Mouse (Mus musculus) forebrain, embryonic 10.5 days (tissue): ENCODE data around the gene Klf16. TPM values are rescaled to one million over a fixed set of nuclear protein-coding genes. Genes with fewer than 3 reads are reported as not detected.
A peak's percentile ranks its signal among the peaks of the same experiment; 100 is the strongest.

Experiments
- DNase-seq: peaks from one replicate; pipeline ENCODE4 v3.0.0-alpha.2; 2017; ENCODE audit warnings: low spot score; ENCODE audit errors: extremely low spot score
- H3K27ac ChIP-seq: fragments of 300-500 bp; sonication (generic); 2 replicates; pipeline ENCODE4 v1.5.1; 2016; ENCODE audit warnings: mild to moderate bottlenecking
- H3K27me3 ChIP-seq: fragments of 300-500 bp; sonication (generic); 2 replicates; pipeline ENCODE4 v1.6.1; 2016; ENCODE audit warnings: mild to moderate bottlenecking; ENCODE audit not compliant: poor library complexity, severe bottlenecking
- H3K36me3 ChIP-seq: fragments of 300-500 bp; sonication (generic); replicated peaks from 2 replicates; pipeline ENCODE4 v1.6.1; 2016; ENCODE audit warnings: mild to moderate bottlenecking, moderate library complexity
- H3K4me1 ChIP-seq: fragments of 300-500 bp; sonication (generic); 2 replicates; pipeline ENCODE4 v1.6.1; 2016
- H3K4me3 ChIP-seq: fragments of 300-500 bp; sonication (generic); 2 replicates; pipeline ENCODE4 v1.5.1; 2016; ENCODE audit warnings: mild to moderate bottlenecking, moderate library complexity
- H3K9me3 ChIP-seq: fragments of 300-500 bp; sonication (generic); 2 replicates; pipeline ENCODE4 v1.6.1; 2016; ENCODE audit warnings: mild to moderate bottlenecking, moderate library complexity
- WGBS: fragments of 180-500 bp; shearing (Covaris S2); methylation state at CpG from one replicate; pipeline ENCODE4 v1.1.7; 2016; 5-methylcytosine and 5-hydroxymethylcytosine counted together
- polyA plus RNA-seq: library from polyadenylated mRNA; unstranded; fragments of >200 nt; fragmentation: Nextera tagmentation; extraction: Ambion mirVana; gene quantifications from 2 replicates; pipeline ENCODE4 v1.2.1, GENCODE M21; 2016

The Klf16 gene
- polyA plus RNA-seq: 7.4 and 7.5 TPM in 2 replicates

GRCm38 (mm10) chr10:80577195-80578130 lies at the start of gene Klf16:
Gene Klf16, minus strand, starts transcription at chr10:80577321.
- no peaks in the 10 kb centered on the region for H3K27me3 ChIP-seq
- WGBS: under 1% methylated on average over 95 of the region's 97 CpGs

GRCm38 (mm10) chr10:80625764-80626163 lies 48.6 kb upstream of the Klf16 start:
- Histone ChIP-seq H3K4me1 (peaks cover 48% of the 10 kb centered on the region), H3K27ac (no peak overlapping the region)

More at GRCm38 (mm10) chr10:80577195-80578130, at the start of gene Klf16:
- Histone ChIP-seq H3K27ac (peak within 1 kb of the TSS; percentile 91), H3K4me3 (peak within 1 kb of the TSS; percentile 85), H3K9me3 (no peaks in the 10 kb centered on the region), H3K4me1 (peaks cover 70% of the 10 kb centered on the region), H3K36me3 (peaks cover 4% of the 10 kb centered on the region)
- DNase-seq: peak; percentile 96

GRCm38 (mm10) chr10:80623457-80624191 lies 46.5 kb upstream of the Klf16 start:
- no peaks in the 10 kb centered on the region for H3K27me3 ChIP-seq
- H3K4me3 ChIP-seq: peak overlapping the region; percentile 84
- H3K27ac ChIP-seq: peak overlapping the region; percentile 96
- peaks cover 27% of the 10 kb centered on the region for H3K36me3 ChIP-seq
- H3K9me3 ChIP-seq: no peaks in the 10 kb centered on the region
- WGBS: 16% methylated on average over 15 of the region's 15 CpGs
- peaks cover 58% of the 10 kb centered on the region for H3K4me1 ChIP-seq
- peak; percentile 67 for DNase-seq

More at GRCm38 (mm10) chr10:80625764-80626163, 48.6 kb upstream of the Klf16 start:
- Histone ChIP-seq H3K9me3 (no peaks in the 10 kb centered on the region), H3K27me3 (no peaks in the 10 kb centered on the region), H3K4me3 (peak overlapping the region; percentile 16; the same call in 1 of the 2 replicates), H3K36me3 (peaks cover 48% of the 10 kb centered on the region)
- DNase-seq: no peak
- 98% methylated on average over 4 of the region's 4 CpGs for WGBS

GRCm38 (mm10) chr10:80622661-80623456 lies 45.7 kb upstream of the Klf16 start, which contains the start of gene Csnk1g2:
Gene Csnk1g2, plus strand, starts transcription at chr10:80622838.
- Histone ChIP-seq H3K27me3 (no peaks in the 10 kb centered on the region), H3K9me3 (no peaks in the 10 kb centered on the region), H3K4me1 (peaks cover 59% of the 10 kb centered on the region), H3K27ac (peak within 1 kb of the TSS; percentile 96), H3K4me3 (peak within 1 kb of the TSS; percentile 84), H3K36me3 (peaks cover 22% of the 10 kb centered on the region)
- under 1% methylated on average over 75 of the region's 85 CpGs for WGBS
- peak; percentile 38 for DNase-seq

- DNase-seq: peak; percentile 99
- no peaks in the 10 kb centered on the region for H3K9me3 ChIP-seq
- H3K4me3 ChIP-seq: peak overlapping the region; percentile 84
- under 1% methylated on average over 64 of the region's 64 CpGs for WGBS
- peaks cover 53% of the 10 kb centered on the region for H3K4me1 ChIP-seq
- no peaks in the 10 kb centered on the region for H3K27me3 ChIP-seq
- H3K36me3 ChIP-seq: peaks cover 16% of the 10 kb centered on the region
- H3K27ac ChIP-seq: peak overlapping the region; percentile 96
These were observed 45.0 kb upstream of the Klf16 start for GRCm38 (mm10) chr10:80621940-80622660.

- H3K27ac ChIP-seq: peak overlapping the region; percentile 96
- H3K27me3 ChIP-seq: no peaks in the 10 kb centered on the region
- no peaks in the 10 kb centered on the region for H3K9me3 ChIP-seq
- H3K4me3 ChIP-seq: peak overlapping the region; percentile 84
- DNase-seq: no peak
- peaks cover 53% of the 10 kb centered on the region for H3K4me1 ChIP-seq
- peaks cover 16% of the 10 kb centered on the region for H3K36me3 ChIP-seq
- WGBS: 7% methylated on average over 9 of the region's 9 CpGs
These were observed 44.5 kb upstream of the Klf16 start for GRCm38 (mm10) chr10:80621690-80621939.

- DNase-seq: no peak
- Histone ChIP-seq H3K9me3 (no peaks in the 10 kb centered on the region), H3K27ac (peak overlapping the region; percentile 96), H3K4me3 (peak overlapping the region; percentile 84), H3K27me3 (no peaks in the 10 kb centered on the region), H3K4me1 (peaks cover 53% of the 10 kb centered on the region), H3K36me3 (peaks cover 19% of the 10 kb centered on the region)
- WGBS: 57% methylated on average over 16 of the region's 16 CpGs
These were observed 43.9 kb upstream of the Klf16 start for GRCm38 (mm10) chr10:80620796-80621689.

GRCm38 (mm10) chr10:80620365-80620764 lies 43.2 kb upstream of the Klf16 start:
- H3K36me3 ChIP-seq: peaks cover 19% of the 10 kb centered on the region

GRCm38 (mm10) chr10:80619465-80620244 lies 42.5 kb upstream of the Klf16 start:
- 0 out of 2 replicates have a peak overlapping the region, but pooled peaks have one; percentile 15 for H3K4me3 ChIP-seq
- H3K27me3 ChIP-seq: no peaks in the 10 kb centered on the region
- H3K4me1 ChIP-seq: peaks cover 40% of the 10 kb centered on the region
- H3K9me3 ChIP-seq: no peaks in the 10 kb centered on the region
- H3K36me3 ChIP-seq: peaks cover 19% of the 10 kb centered on the region
- DNase-seq: no peak
- WGBS: 33% methylated on average over 8 of the region's 8 CpGs
- 0 out of 2 replicates have a peak overlapping the region, but pooled peaks have one; percentile 31 for H3K27ac ChIP-seq

More at GRCm38 (mm10) chr10:80620365-80620764, 43.2 kb upstream of the Klf16 start:
- H3K4me1 ChIP-seq: peaks cover 47% of the 10 kb centered on the region
- no peaks in the 10 kb centered on the region for H3K9me3 ChIP-seq
- H3K27me3 ChIP-seq: no peaks in the 10 kb centered on the region
- 0 out of 2 replicates have a peak overlapping the region, but pooled peaks have one; percentile 84 for H3K4me3 ChIP-seq
- no peak for DNase-seq
- 0 out of 2 replicates have a peak overlapping the region, but pooled peaks have one; percentile 96 for H3K27ac ChIP-seq
- 86% methylated on average over 9 of the region's 9 CpGs for WGBS

GRCm38 (mm10) chr10:80618181-80618580 lies 41.1 kb upstream of the Klf16 start:
- 87% methylated on average over 9 of the region's 9 CpGs for WGBS
- DNase-seq: no peak

More at GRCm38 (mm10) chr10:80618181-80618580, 41.1 kb upstream of the Klf16 start:
- H3K9me3 ChIP-seq: no peaks in the 10 kb centered on the region
- H3K27me3 ChIP-seq: no peaks in the 10 kb centered on the region
- no peak overlapping the region for H3K27ac ChIP-seq
- H3K36me3 ChIP-seq: peaks cover 34% of the 10 kb centered on the region
- H3K4me1 ChIP-seq: peaks cover 25% of the 10 kb centered on the region
- no peak overlapping the region for H3K4me3 ChIP-seq
